Mouse (Mus musculus): ENCODE results near the gene Stard10. TPM values are rescaled to one million over a fixed set of nuclear protein-coding genes. Genes with fewer than 3 reads are reported as not detected.

Gene Stard10
- total RNA-seq (2014; rRNA removed; ENCODE audit: low replicate concordance) (62.6 and 76.7 TPM in 2 replicates), polyA plus RNA-seq (2015; fragmentation: Nextera tagmentation; extraction: Ambion mirVana) (45.9 and 53.6 TPM in 2 replicates)

DNA sequence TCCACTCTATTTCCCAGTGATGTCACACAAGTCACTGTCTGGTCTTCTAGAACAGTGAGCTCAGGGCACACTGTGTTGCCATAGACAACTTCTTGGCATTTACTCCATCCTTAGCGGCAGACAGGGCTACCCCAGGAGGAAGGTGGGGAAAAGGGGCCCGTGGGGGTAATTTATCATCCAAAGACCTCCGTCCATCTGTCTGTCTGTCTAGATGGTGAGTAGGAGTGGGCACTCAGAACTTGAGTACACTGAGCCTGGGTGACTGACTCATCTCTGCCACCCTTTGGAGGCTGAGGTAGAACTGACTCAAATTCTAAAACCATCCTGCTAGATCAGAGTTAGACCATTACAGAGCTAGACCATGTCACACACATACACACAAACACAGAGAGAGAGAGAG, at the start of gene Stard10:
Gene Stard10 (plus strand): TSS at position 73 of the 400 bp plus-strand sequence.
- Histone ChIP-seq H3K36me3 (replicated peaks; ENCODE audit: control insufficient read depth, insufficient read depth, low read length) (no peaks in the 10 kb centered on the region), H3K4me3 (ENCODE audit: low read depth, low read length) (no peak within 1 kb of the TSS), H3K9ac (replicated peaks; ENCODE audit: low read depth, low read length) (no peak within 1 kb of the TSS), H3K4me1 (ENCODE audit: control insufficient read depth, insufficient read depth) (peaks cover 14% of the 10 kb centered on the region; the same call in 1 of the 2 replicates), H3K27ac (ENCODE audit: low read depth) (no peak within 1 kb of the TSS), H3K9me3 (replicated peaks; ENCODE audit: control insufficient read depth, low read length) (no peaks in the 10 kb centered on the region), H3K4me2 (ENCODE audit: low read depth, low read length) (no peak within 1 kb of the TSS), H3K27me3 (ENCODE audit: control insufficient read depth, insufficient read depth, low read length) (peaks cover 6% of the 10 kb centered on the region; the same call in 1 of the 2 replicates)
- no peak for ATAC-seq (ENCODE audit: insufficient read depth, low read depth)
- no peak for DNase-seq (ENCODE audit: low spot score)
- TF ChIP-seq CTCF (IDR thresholded peaks at IDR 0.05; ENCODE audit: low read depth) (no peak), EP300 (IDR thresholded peaks at IDR 0.05; ENCODE audit: low read depth) (no peak)
- 83% methylated on average over 3 of the region's 3 CpGs for WGBS

DNA sequence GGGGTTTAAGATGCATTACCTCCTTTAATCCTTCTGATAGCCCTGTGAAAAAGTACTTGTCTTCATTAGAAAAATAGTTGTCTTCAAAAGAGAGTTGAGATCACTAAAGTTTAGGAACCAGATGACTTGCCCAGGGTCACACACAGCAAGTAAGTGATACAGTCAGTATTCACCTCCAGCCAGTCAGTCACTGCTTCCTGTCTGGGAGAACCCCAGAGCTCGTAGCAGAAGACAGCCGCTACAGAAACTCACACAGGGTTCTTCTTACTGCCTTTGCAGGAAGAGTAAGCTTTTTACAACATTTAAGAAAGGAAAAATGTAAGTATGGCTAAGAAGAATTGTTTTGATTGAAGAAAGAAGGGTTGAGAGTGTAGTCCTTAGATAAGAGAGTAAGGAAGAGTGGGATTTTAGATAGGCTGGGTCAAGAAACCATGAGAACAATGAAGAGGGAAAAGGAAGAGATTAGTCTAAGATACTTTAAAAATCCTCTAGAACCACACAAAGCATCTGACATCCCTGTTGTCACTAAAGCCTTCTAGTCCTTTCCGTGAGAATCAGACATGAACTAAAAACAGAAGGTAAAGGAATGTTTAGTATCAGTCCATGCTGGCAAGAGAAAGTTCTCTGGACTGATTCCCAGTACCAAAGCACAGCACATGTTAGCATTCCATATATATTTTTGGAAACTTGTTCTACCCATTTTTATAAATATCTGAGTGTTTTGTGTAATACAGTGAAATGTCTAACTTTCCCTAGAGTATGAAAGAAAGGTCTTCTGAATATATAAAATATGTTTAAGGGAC, 49.2 kb upstream of the Stard10 start:
- Histone ChIP-seq H3K4me1 (ENCODE audit: control insufficient read depth, insufficient read depth) (peaks cover 25% of the 10 kb centered on the region), H3K4me2 (ENCODE audit: low read depth, low read length) (0 out of 2 replicates have a peak overlapping the region, but pooled peaks have one; percentile 21), H3K27ac (ENCODE audit: low read depth) (peak overlapping the region; percentile 91), H3K9ac (replicated peaks; ENCODE audit: low read depth, low read length) (no peak overlapping the region; the same call in 1 of the 2 replicates), H3K36me3 (replicated peaks; ENCODE audit: control insufficient read depth, insufficient read depth, low read length) (peaks cover 7% of the 10 kb centered on the region), H3K27me3 (ENCODE audit: control insufficient read depth, insufficient read depth, low read length) (no peaks in the 10 kb centered on the region), H3K4me3 (ENCODE audit: low read depth, low read length) (no peak overlapping the region), H3K9me3 (replicated peaks; ENCODE audit: control insufficient read depth, low read length) (no peaks in the 10 kb centered on the region)
- DNase-seq (ENCODE audit: low spot score) (peak; percentile 76), ATAC-seq (ENCODE audit: insufficient read depth, low read depth) (peak; percentile 83)
- TF ChIP-seq EP300 (IDR thresholded peaks at IDR 0.05; ENCODE audit: low read depth) = 0 out of 2 replicates have a peak, but pooled peaks have one; percentile 7
- no peak for TF ChIP-seq CTCF (IDR thresholded peaks at IDR 0.05; ENCODE audit: low read depth)
- WGBS = 18% methylated on average over 3 of the region's 3 CpGs

DNA sequence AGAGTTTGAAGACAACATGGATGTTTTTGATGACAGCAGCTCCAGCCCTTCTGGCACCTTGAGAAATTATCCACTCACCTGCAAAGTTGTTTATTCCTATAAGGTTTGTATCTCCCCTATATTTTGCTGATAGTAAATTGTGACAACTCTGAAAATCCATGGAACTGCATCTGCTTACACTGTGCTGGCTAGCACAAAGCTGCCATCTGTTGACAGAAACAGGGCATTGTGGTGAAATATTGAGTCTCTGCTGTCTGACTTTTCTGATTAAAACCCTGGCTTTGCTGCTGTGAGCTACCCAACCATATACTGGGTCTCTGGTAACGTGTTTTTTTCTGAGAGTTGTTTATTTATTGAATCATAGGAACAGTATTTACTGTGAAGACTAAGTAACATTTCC, 45.3 kb upstream of the Stard10 start:
- H3K9me3 ChIP-seq (replicated peaks; ENCODE audit: control insufficient read depth, low read length) = no peaks in the 10 kb centered on the region
- H3K27me3 ChIP-seq (ENCODE audit: control insufficient read depth, insufficient read depth, low read length) = no peaks in the 10 kb centered on the region
- no peak overlapping the region for H3K27ac ChIP-seq (ENCODE audit: low read depth)
- no peak overlapping the region for H3K9ac ChIP-seq (replicated peaks; ENCODE audit: low read depth, low read length)
- H3K4me2 ChIP-seq (ENCODE audit: low read depth, low read length) = no peak overlapping the region
- H3K36me3 ChIP-seq (replicated peaks; ENCODE audit: control insufficient read depth, insufficient read depth, low read length) = peaks cover 18% of the 10 kb centered on the region
- DNase-seq (ENCODE audit: low spot score) = peak; percentile 16
- H3K4me3 ChIP-seq (ENCODE audit: low read depth, low read length) = no peak overlapping the region
- ATAC-seq (ENCODE audit: insufficient read depth, low read depth) = no peak
- no peak for TF ChIP-seq EP300 (IDR thresholded peaks at IDR 0.05; ENCODE audit: low read depth)
- TF ChIP-seq CTCF (IDR thresholded peaks at IDR 0.05; ENCODE audit: low read depth) = peak; percentile 60
- WGBS = 88% methylated on average over 1 of the region's 1 CpGs
- H3K4me1 ChIP-seq (ENCODE audit: control insufficient read depth, insufficient read depth) = peaks cover 19% of the 10 kb centered on the region

DNA sequence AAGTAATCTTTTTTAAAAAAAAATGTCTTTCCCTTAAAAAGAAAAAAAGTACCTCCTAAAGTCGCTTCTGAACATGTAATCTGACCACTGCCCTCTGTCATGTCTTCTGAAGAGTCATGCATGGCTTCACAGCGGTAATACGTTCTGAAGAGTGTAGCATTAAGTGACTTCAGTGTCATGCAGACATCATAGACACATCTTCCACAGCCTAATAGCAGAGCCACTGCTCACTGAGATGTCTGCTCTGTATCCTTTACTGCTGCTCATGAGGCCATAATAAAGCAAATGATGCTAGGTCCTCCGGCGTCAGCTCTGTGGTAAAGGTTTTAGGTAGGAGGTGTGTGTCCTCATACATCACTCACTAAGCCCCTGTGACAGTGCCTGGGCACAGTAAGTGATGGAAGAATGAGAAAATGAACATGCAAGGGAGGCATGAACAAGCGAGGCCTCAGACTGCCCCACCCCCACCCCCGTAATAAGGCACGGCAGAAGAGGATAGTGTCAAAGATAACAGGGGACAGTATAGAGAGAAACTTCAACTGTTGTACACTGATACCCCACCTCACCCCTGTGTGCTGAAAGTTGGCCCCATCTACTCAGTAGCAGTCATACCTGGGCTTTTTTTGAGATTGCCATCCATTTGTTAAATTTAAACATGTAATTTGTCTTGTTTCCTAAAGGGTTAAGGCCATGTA, 44.3 kb upstream of the Stard10 start:
- H3K36me3 ChIP-seq (replicated peaks; ENCODE audit: control insufficient read depth, insufficient read depth, low read length) = peaks cover 28% of the 10 kb centered on the region
- H3K4me1 ChIP-seq (ENCODE audit: control insufficient read depth, insufficient read depth) = peaks cover 8% of the 10 kb centered on the region
- no peak overlapping the region for H3K4me3 ChIP-seq (ENCODE audit: low read depth, low read length)
- H3K9me3 ChIP-seq (replicated peaks; ENCODE audit: control insufficient read depth, low read length) = no peaks in the 10 kb centered on the region
- no peak for DNase-seq (ENCODE audit: low spot score)
- no peak overlapping the region for H3K27ac ChIP-seq (ENCODE audit: low read depth)
- TF ChIP-seq CTCF (IDR thresholded peaks at IDR 0.05; ENCODE audit: low read depth) (no peak), EP300 (IDR thresholded peaks at IDR 0.05; ENCODE audit: low read depth) (no peak)
- H3K27me3 ChIP-seq (ENCODE audit: control insufficient read depth, insufficient read depth, low read length) = no peaks in the 10 kb centered on the region
- H3K9ac ChIP-seq (replicated peaks; ENCODE audit: low read depth, low read length) = no peak overlapping the region
- no peak overlapping the region for H3K4me2 ChIP-seq (ENCODE audit: low read depth, low read length)
- 79% methylated on average over 8 of the region's 8 CpGs for WGBS
- ATAC-seq (ENCODE audit: insufficient read depth, low read depth) = no peak

DNA sequence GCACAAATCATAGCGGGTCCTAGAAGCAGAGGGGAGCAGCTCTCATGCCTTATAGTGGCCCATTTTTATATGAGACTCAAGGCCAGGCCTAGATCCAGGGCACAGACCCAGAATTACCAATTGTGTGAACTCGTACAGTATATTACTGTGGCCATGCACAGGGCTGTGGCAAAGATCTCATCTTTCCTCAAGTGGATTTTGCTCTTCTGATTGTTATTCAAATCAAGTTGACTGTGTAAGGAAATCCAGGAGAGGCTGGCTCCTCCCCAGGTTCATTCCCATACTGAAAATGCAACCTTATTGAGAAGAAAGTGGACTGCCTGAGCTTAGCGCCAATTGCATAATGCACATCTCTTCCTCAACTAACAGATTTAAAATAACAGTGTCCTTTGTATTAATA, 34.2 kb upstream of the Stard10 start:
- Histone ChIP-seq H3K9ac (replicated peaks; ENCODE audit: low read depth, low read length) (no peak overlapping the region), H3K4me1 (ENCODE audit: control insufficient read depth, insufficient read depth) (no peaks in the 10 kb centered on the region), H3K36me3 (replicated peaks; ENCODE audit: control insufficient read depth, insufficient read depth, low read length) (peaks cover 78% of the 10 kb centered on the region), H3K9me3 (replicated peaks; ENCODE audit: control insufficient read depth, low read length) (no peaks in the 10 kb centered on the region), H3K27ac (ENCODE audit: low read depth) (no peak overlapping the region), H3K4me3 (ENCODE audit: low read depth, low read length) (no peak overlapping the region), H3K27me3 (ENCODE audit: control insufficient read depth, insufficient read depth, low read length) (no peaks in the 10 kb centered on the region), H3K4me2 (ENCODE audit: low read depth, low read length) (no peak overlapping the region)
- TF ChIP-seq EP300 (IDR thresholded peaks at IDR 0.05; ENCODE audit: low read depth) (no peak), CTCF (IDR thresholded peaks at IDR 0.05; ENCODE audit: low read depth) (no peak)
- ATAC-seq (ENCODE audit: insufficient read depth, low read depth) (no peak), DNase-seq (ENCODE audit: low spot score) (no peak)
- 94% methylated on average over 3 of the region's 3 CpGs for WGBS

Data from heart, postnatal 0 days (tissue).